Mouse (Mus musculus) embryonic stem cell, embryonic (primary cell): ENCODE measurements around the gene Clmn.

Experiments
- CTCF ChIA-PET, 4 experiments: fragments of 300-600 bp in 2 of 4; fragments of 350-600 bp in 2 of 4; sonication (Branson Sonifier 250); formaldehyde crosslinking; loops; one replicate each; lab custom pipeline; 2022; ENCODE audit warnings: inconsistent platforms in 2 of 4; lab: Charles Lee
- POLR2A ChIA-PET, 4 experiments: fragments of 300-600 bp in 2 of 4; fragments of 350-600 bp in 2 of 4; sonication (Branson Sonifier 250); formaldehyde crosslinking; loops; one replicate each; lab custom pipeline; 2022; ENCODE audit warnings: antibody characterized with exemption in 4 of 4, inconsistent platforms in 1 of 4; lab: Charles Lee

Clmn gene

DNA sequence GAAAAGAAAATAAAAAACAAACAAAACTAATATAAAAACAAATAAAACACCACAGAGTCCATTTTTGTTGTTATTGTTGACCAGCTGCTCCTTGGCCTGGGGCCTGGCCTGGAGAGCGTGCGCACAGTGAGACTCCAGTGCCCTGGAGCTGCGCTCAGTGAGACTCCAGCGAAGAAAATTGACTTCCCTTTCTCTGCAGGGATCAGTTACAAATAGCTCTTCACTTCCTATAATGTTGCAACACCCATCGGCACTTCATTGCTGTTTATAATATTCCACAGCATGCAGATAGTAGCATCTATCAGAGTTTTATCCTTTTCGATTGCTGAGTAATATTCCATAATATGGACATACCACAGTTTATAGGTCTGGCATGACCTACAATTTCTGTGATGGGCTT is 28.6 kb downstream of the Clmn start:
- POLR2A ChIA-PET: interaction anchor here in 1 of 4 experiments (0.6 kb wide), 1 partner anchor 142 kb away, joined by 3 read pairs; no protein-coding TSS in a partner anchor
- CTCF ChIA-PET: no interaction called here

- CTCF ChIA-PET: interaction anchor here in 1 of 4 experiments (1.2 kb wide), 1 partner anchor 119 kb away, joined by 3 read pairs; no protein-coding TSS in a partner anchor
- POLR2A ChIA-PET: interaction anchor here in 2 of 4 experiments (0.5 to 0.6 kb wide), 2 partner anchors 143 to 154 kb away, joined by 3 read pairs; no protein-coding TSS in a partner anchor
Observed at GRCm38 (mm10) chr12:104835369-104836094, 29.3 kb downstream of the Clmn start.

DNA sequence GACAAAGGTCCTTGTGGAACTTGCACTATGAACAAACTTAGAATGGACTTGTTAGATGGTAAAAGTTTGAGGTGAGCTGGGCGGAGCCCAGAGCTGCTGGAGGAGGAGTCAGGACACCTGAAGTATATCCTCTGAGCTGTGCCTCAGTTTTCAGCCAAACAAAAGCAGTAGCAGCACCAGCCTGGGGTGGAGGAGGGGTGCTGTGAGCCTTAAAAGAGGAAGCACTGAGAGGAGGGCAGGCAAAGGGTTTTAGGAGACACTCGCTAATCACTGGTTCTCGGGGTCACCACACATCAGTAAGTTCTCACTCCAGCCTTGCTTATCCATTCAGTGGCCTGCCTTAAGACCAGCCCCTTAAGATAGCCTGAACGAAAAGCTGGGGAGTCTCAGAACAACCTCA is 30.1 kb downstream of the Clmn start:
- ChIA-PET CTCF (interaction anchor here in 1 of 4 experiments (1.2 kb wide), 1 partner anchor 119 kb away, joined by 3 read pairs; no protein-coding TSS in a partner anchor), POLR2A (interaction anchor here in 1 of 4 experiments (0.7 kb wide), 1 partner anchor 23 kb away, joined by 3 read pairs; no protein-coding TSS in a partner anchor)

- ChIA-PET POLR2A (interaction anchor here in 2 of 4 experiments (1.2 to 1.7 kb wide), 6 partner anchors 13 to 105 kb away, joined by 3 to 8 read pairs (median 4); no protein-coding TSS in a partner anchor), CTCF (interaction anchor here in 3 of 4 experiments (0.7 to 1.4 kb wide), 8 partner anchors 13 to 121 kb away, joined by 3 to 6 read pairs (median 4); partner anchors contain the start of gene Clmn (in 1 of the 3))
Observed at GRCm38 (mm10) chr12:104830666-104831435, 34.0 kb downstream of the Clmn start.

GRCm38 (mm10) chr12:104830283-104830639 is 34.6 kb downstream of the Clmn start:
- CTCF ChIA-PET: interaction anchor here (0.5 to 1.4 kb wide), 21 partner anchors 8 to 927 kb away, joined by 3 to 6 read pairs (median 3); partner anchors contain the start of gene Clmn (in 1 of the 4)
- POLR2A ChIA-PET: interaction anchor here in 2 of 4 experiments (0.9 to 1.7 kb wide), 10 partner anchors 13 to 106 kb away, joined by 3 to 8 read pairs (median 3); no protein-coding TSS in a partner anchor

- POLR2A ChIA-PET: interaction anchor here in 2 of 4 experiments (0.6 to 1.7 kb wide), 11 partner anchors 9 to 106 kb away, joined by 3 to 8 read pairs (median 3); no protein-coding TSS in a partner anchor
- CTCF ChIA-PET: interaction anchor here (0.5 to 1.4 kb wide), 22 partner anchors 9 to 928 kb away, joined by 3 to 6 read pairs (median 3); partner anchors contain the start of gene Clmn (in 1 of the 4)
Observed at GRCm38 (mm10) chr12:104829596-104830282, 35.1 kb downstream of the Clmn start.

- ChIA-PET CTCF (interaction anchor here in 1 of 4 experiments (1.0 kb wide), 1 partner anchor 16 kb away, joined by 3 read pairs; no protein-coding TSS in a partner anchor), POLR2A (interaction anchor here in 1 of 4 experiments (0.7 kb wide), 1 partner anchor 187 kb away, joined by 3 read pairs; no protein-coding TSS in a partner anchor)
Observed at GRCm38 (mm10) chr12:104828986-104829385, 35.9 kb downstream of the Clmn start.

DNA sequence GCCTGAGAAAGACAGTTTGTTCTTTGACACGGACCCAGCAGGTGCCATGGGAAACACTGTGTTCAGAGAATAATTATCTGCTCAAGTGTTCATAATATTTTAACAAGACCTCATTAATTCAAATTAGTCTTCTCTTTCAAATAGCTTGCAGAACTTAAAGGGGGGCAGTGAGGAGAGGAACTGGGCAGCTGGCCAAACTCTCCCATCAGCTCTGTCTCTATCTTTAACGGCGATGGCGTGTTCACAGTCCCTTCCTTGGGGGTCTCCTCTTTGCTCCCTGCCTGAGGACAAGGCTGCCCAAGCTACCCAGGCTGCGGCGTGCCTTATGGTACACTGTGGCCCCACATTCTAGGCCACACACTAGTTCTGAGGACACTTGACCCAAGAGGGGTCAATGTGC is 37.2 kb downstream of the Clmn start:
- CTCF ChIA-PET: interaction anchor here in 3 of 4 experiments (0.6 to 2.4 kb wide), 5 partner anchors 24 to 126 kb away, joined by 3 to 8 read pairs (median 3); no protein-coding TSS in a partner anchor
- POLR2A ChIA-PET: no interaction called here

GRCm38 (mm10) chr12:104824907-104825267 is 40.0 kb downstream of the Clmn start:
- CTCF ChIA-PET: interaction anchor here in 3 of 4 experiments (0.6 to 1.3 kb wide), 4 partner anchors 72 to 99 kb away, joined by 3 to 4 read pairs (median 4); no protein-coding TSS in a partner anchor
- POLR2A ChIA-PET: interaction anchor here in 3 of 4 experiments (0.6 to 0.7 kb wide), 3 partner anchors 10 to 90 kb away, joined by 3 to 4 read pairs (median 3); no protein-coding TSS in a partner anchor

DNA sequence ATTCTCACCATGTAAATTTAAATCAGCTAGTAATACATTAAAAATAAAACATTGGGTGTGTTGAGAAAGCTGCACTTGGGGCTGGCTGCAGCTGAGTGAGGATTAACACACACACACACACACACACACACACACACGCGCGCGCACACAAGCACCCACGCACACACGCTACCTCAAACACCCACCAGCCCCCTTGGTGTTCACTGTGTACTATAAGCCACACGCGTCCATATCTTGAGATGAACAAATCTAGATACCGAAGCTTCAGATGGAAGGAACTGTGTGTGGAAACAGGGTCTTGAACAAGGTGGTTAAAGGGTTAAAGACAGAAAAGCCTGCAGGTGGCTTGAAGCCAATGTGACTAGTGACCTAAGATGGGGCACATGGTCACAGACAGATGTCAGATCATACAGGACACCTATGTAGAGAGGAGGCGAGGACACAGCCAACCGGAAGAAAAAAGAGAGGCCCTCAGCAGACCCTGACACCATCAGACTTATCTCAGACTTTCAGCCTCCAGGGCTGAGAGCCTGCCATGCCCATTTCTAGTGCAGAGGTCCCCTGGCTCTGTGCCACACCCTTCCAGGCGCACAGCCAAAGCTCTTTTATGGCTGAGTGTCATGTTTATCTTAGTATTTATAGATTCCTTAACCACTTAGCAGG is 40.5 kb downstream of the Clmn start:
- POLR2A ChIA-PET: interaction anchor here in 2 of 4 experiments (0.5 to 1.5 kb wide), 5 partner anchors 10 to 303 kb away, joined by 3 to 5 read pairs (median 3); no protein-coding TSS in a partner anchor
- CTCF ChIA-PET: interaction anchor here in 3 of 4 experiments (0.6 to 1.9 kb wide), 11 partner anchors 31 to 904 kb away, joined by 3 to 7 read pairs (median 3); no protein-coding TSS in a partner anchor

DNA sequence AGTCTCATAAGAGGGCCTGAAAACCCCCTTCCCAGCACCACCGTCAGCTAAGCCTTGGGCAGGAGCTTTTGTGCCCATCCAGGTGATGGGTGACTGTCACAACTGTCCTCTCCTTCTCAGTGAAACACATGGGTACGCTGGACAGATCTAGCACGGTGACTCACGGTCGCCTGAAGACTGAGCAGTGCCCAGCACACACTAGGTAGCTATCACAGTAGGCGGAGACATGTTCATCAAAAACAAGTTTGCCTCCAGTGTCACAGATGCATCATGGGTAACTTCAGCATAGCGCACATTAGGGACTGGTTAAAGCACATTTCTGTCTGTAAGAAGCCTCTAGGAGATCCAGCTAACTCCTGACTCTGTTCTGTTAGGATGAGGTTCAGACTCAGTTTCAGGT is 41.2 kb downstream of the Clmn start:
- POLR2A ChIA-PET: interaction anchor here in 2 of 4 experiments (0.5 to 1.5 kb wide), 5 partner anchors 34 to 112 kb away, joined by 3 to 5 read pairs (median 3); no protein-coding TSS in a partner anchor
- CTCF ChIA-PET: interaction anchor here in 3 of 4 experiments (0.6 to 1.9 kb wide), 7 partner anchors 31 to 904 kb away, joined by 3 to 7 read pairs (median 3); no protein-coding TSS in a partner anchor

DNA sequence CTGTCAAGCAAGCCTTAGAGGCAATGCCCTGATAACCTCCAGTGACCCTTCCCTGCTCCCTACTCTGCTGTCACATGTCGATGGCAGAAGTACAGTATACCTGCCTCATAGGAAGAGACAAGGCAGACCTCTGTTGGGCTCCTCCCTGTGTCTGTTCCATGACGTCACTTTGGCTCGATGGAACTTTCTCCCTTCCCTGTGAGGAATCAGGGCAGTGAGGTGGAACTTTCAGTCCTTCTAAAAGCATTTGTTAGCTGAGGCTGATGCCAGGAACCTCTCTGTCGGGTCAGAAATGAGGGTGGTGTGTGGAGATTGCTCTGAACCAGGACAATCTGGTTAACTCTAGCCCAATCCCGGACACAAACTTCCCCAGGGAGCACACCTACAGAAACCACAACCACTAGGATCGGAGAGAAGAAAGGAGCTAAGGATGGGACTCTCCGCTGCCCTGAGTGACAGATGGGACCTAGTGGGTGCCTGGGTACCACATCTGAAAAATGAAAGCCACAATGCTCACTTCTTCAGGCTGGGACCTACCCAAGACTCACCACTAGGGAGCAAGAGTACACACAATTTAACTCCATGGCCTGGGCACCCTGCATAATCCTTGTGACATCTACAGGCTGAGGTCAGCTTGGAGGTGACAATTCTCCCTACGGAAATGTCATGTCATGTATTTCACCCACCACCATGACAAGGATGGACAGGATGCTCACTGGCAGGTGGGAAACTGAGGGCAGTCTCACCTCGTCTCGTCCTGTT is 41.9 kb downstream of the Clmn start:
- POLR2A ChIA-PET: interaction anchor here in 2 of 4 experiments (0.9 to 1.5 kb wide), 4 partner anchors 76 to 113 kb away, joined by 3 to 5 read pairs (median 3); no protein-coding TSS in a partner anchor
- CTCF ChIA-PET: interaction anchor here in 1 of 4 experiments (1.2 to 1.9 kb wide), 4 partner anchors 56 to 116 kb away, joined by 3 to 5 read pairs (median 4); no protein-coding TSS in a partner anchor

GRCm38 (mm10) chr12:104822151-104822550 is 42.7 kb downstream of the Clmn start:
- ChIA-PET POLR2A (no interaction called here), CTCF (interaction anchor here in 1 of 4 experiments (0.6 kb wide), 1 partner anchor 233 kb away, joined by 4 read pairs; no protein-coding TSS in a partner anchor)

DNA sequence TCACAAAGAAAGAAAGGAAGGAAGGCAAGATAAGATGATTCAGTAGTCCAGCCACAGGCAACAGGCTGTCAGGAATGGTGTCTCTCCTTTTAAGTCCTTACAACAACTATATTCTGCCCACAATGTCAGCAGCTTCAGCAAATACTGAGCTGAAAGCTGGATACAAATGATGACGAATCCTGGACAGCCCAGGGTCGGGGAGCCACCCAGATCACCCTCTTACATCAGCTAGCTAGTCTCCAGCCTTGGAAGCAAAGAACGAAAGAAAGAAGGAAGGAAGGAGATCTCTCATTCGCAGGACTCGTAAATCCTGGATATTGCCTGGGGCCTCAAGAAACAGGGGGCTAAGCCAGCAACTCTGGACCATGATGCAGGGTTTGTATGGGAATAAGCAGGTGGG is 44.8 kb downstream of the Clmn start:
- CTCF ChIA-PET: interaction anchor here in 1 of 4 experiments (0.9 to 1.0 kb wide), 2 partner anchors 21 to 119 kb away, joined by 3 read pairs; no protein-coding TSS in a partner anchor
- POLR2A ChIA-PET: interaction anchor here in 1 of 4 experiments (1.4 kb wide), 1 partner anchor 76 kb away, joined by 3 read pairs; no protein-coding TSS in a partner anchor

DNA sequence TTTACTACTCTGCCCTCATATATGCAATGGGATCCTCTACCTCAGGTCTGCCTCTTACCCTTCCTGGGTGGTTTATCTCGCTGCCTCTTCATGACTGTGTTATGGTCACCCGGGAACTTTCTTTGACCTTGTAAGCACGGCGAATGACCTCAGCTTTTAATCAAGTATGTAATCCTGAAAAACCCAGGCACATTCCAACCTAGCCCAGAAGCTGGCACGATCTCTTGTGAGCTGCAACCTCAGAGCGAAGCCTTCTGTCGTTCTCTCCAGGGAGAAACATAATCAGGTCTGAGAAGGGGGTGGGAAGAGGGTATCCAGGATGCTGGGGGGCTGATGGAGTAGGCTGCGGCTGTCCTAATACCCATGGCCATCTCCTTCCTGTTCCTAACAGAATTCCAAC is 45.8 kb downstream of the Clmn start:
- POLR2A ChIA-PET: interaction anchor here in 1 of 4 experiments (1.4 kb wide), 1 partner anchor 77 kb away, joined by 3 read pairs; no protein-coding TSS in a partner anchor

More for the DNA sequence above, 45.8 kb downstream of the Clmn start:
- CTCF ChIA-PET: interaction anchor here in 3 of 4 experiments (0.6 to 1.8 kb wide), 5 partner anchors 80 to 121 kb away, joined by 3 to 4 read pairs (median 3); no protein-coding TSS in a partner anchor
